Mouse (Mus musculus) layer of hippocampus, adult 2 months (tissue): ENCODE results near the gene Ccl5. TPM values are rescaled to one million over a fixed set of nuclear protein-coding genes. Genes with fewer than 3 reads are reported as not detected.

Experiments used
- DNase-seq, 2 experiments: peaks; one replicate each; pipeline ENCODE4 v3.0.0; 2022; ENCODE audit warnings: low spot score in 2 of 2
- H3K27ac ChIP-seq: fragments of 200-600 bp; 2 replicates; pipeline ENCODE4 v1.8.1; 2022
- H3K4me3 ChIP-seq: fragments of 200-600 bp; 2 replicates; pipeline ENCODE4 v1.8.1; 2022; ENCODE audit warnings: mild to moderate bottlenecking
- CTCF ChIP-seq: fragments of 200-600 bp; conservative IDR thresholded peaks from 2 replicates; pipeline ENCODE4 v1.8.1; 2022; ENCODE audit warnings: antibody characterized with exemption, mild to moderate bottlenecking, moderate library complexity
- total RNA-seq, 2 experiments: library from RNA; stranded (reverse); gene quantifications; 2 replicates each; pipeline ENCODE4 v1.2.3; 2021

The Ccl5 gene
- total RNA-seq, 2 experiments from 2014 or later, result not detected

DNA sequence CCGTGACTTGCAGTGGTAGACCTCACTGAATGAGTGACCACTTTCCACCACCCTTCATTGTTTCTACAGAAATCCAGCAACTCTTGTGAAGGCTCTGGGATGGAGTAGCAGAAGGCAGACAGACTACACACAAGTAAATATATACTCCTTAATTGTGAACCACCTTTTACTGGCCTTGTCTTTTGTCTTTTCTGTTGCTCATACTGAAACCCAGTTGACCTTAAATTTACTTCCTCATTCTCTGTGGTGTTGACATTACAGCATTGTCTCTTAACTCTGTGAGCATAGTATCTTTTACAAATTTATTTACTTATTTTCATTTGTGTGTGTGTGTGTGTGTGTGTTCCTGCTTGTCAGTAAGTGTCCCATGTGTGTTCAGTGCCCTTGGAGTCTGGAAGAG, 2.9 kb upstream of the Ccl5 start:
- DNase-seq, result no peak
- no peak for TF ChIP-seq CTCF
- no peak overlapping the region for H3K4me3 ChIP-seq
- no peak overlapping the region for H3K27ac ChIP-seq

DNA sequence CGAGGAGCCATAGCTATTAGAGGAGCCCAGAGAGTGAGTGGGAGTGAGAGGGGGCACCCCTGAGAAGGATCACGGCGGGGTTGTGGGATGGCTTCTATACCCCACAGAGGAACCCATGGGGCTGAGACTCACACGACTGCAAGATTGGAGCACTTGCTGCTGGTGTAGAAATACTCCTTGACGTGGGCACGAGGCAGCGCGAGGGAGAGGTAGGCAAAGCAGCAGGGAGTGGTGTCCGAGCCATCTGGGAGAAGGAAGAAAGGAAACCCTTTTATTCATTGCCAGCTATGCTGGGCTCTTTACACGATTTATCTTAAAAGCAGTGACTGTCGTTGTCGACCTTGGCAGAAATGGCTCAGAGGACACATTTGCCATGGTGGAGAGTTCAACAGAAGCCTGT, 1.3 kb downstream of the Ccl5 start:
- TF ChIP-seq CTCF, result no peak
- no peak for DNase-seq
- no peak overlapping the region for H3K27ac ChIP-seq
- H3K4me3 ChIP-seq, result no peak overlapping the region

DNA sequence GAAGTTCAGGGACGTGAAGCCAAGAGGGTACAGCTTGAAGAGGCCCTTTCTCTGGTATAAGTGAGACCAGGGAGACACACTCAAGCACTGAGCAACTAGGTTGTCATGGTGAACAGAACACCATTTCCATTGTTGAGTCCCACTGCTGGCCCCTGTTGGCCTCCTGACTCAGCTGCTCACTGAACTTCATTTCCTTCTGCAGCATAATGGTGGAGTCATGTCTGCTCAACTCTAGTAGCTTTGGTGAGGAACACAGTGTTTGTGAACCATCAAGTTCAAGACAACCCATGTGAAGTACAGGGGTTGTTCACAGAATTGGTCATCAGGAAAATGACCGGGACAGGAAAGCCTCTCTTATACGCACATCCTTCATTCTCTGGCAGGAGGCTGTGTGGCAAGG, 8.2 kb downstream of the Ccl5 start, which contains the start of gene Heatr9:
Gene Heatr9, minus strand, starts transcription at position 101 of the 400 bp plus-strand sequence.
- no peak for DNase-seq
- Histone ChIP-seq H3K4me3 (no peak within 1 kb of the TSS), H3K27ac (no peak within 1 kb of the TSS)
- TF ChIP-seq CTCF, result no peak

DNA sequence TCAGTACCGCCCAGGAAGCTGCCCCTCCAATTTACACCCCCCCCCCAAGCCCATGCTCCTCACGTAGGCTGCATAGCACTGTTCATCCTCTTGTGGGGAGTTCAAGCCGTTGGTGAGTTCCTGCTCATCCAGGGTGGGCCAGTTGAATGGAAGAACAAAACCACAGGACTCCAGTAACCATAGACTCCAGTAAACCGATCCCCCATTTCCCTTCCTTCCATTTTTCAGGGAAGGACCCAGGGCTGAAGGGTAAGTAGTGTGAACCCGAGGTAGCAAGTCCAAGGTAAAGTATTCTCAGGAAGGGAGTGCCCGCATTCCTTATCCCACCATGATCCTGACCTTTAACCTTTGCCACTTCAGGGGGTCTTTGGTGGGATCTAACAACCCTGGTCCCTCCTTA, 11.9 kb downstream of the Ccl5 start:
- Histone ChIP-seq H3K27ac (no peak overlapping the region), H3K4me3 (no peak overlapping the region)
- DNase-seq, result no peak
- TF ChIP-seq CTCF, result no peak

DNA sequence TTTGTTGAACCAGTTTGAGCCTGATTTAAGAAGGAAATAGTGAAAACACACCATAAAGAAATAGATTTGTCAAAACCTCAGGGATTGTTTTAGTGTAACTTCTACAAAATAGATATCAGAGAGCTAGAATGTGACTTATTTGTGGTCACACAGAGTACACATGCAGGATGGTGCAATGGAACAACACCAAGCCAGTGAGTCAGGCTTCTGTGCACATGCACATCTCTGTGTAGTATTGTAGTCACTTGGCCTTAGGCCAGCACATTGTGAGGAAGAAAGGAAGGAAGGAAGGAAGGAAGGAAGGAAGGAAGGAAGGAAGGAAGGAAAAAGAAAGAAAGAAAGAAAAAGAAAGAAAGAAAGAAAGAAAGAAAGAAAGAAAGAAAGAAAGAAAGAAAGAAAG, 13.2 kb downstream of the Ccl5 start:
- TF ChIP-seq CTCF, result no peak
- no peak overlapping the region for H3K4me3 ChIP-seq
- no peak for DNase-seq
- no peak overlapping the region for H3K27ac ChIP-seq

DNA sequence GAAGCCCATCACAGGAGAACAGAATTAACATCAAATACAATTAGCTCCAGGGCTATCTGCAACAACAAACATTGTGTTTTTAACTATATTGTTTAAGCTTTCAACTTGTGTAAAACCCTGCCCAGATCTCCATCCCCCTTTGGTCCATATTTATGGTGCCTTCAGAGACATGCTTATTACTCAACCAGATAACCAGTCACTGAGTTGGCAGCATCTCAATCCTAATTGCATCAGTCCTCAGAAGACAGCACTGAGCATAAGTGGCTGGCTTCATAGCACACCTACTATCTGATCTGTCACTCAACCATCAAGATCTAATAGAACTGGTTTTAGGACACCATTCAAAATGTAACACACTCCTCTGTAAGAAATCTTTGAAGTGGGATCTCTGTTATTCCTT, 20.8 kb downstream of the Ccl5 start:
- Histone ChIP-seq H3K27ac (no peak overlapping the region), H3K4me3 (no peak overlapping the region)
- no peak for DNase-seq
- no peak for TF ChIP-seq CTCF

DNA sequence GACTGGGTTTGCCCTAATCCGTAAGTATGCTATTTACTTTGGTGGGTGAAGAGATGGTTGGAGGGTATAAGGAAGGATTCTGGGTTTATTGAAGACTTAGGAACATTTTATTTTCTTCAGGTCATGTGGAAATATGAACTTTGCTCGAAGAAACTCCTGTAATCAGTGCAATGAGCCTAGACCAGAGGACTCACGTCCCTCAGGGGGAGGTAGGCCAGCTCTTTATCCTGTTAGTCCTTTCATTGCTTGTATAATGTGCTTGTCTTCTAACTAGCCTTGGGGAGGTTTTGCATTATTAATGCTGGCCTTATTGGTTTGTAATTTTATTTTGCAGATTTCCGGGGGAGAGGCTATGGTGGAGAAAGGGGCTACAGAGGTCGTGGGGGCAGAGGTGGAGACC, 26.0 kb downstream of the Ccl5 start:
- TF ChIP-seq CTCF, result no peak
- no peak for DNase-seq
- H3K27ac ChIP-seq, result no peak overlapping the region
- H3K4me3 ChIP-seq, result no peak overlapping the region

DNA sequence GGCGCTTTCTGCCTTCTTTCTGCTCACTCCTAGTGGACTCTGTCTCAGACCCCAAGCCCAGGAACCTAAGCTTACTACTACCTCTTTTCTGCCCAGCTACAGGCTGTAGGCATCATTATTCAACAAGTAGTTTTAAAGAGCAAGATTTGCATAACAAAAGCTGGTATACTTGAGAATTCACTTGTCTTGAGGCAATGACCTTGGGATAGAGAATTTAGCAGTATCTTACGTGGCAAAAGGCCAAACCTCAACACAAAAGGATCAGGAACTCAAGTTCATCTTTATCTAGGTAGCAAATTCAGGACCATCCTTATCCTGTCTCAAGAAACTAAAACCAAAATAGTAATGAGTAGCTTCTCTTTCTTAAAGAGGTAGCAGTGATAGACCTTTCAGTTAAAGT, 34.7 kb downstream of the Ccl5 start:
- no peak for TF ChIP-seq CTCF
- no peak overlapping the region for H3K27ac ChIP-seq
- H3K4me3 ChIP-seq, result no peak overlapping the region
- DNase-seq, result no peak

DNA sequence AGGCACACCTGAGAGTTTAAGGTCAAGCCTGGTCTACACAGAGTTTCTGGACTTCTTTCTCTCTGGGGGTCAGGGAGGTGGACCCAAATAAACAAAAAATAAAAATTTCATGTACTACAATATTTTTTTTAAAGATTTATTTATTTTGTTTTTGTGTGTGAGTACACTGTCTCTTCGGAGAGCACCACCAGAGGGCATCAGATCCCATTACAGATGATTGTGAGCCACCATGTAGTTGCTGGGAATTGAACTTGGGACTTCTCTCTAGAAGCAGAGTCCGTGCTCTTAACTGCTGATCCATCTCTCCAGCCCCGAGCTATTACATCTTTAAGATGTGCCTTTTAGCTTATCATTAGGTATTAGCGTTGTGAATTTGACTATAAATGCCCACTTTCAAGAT, 38.8 kb downstream of the Ccl5 start:
- TF ChIP-seq CTCF, result peak; percentile 72

More for the DNA sequence above, 38.8 kb downstream of the Ccl5 start:
- DNase-seq, result no peak
- Histone ChIP-seq H3K27ac (no peak overlapping the region), H3K4me3 (no peak overlapping the region)

Other genes starting within 250 kb of the Ccl5 start
- not detected for gene Slfn14, start 243.8 kb downstream of the Ccl5 start, total RNA-seq
- 100 to 1,000 TPM; 319 to 331 TPM for gene Ap2b1, start 231.5 kb downstream of the Ccl5 start, total RNA-seq
- gene Pex12, start 227.9 kb downstream of the Ccl5 start, total RNA-seq, result 10 to 100 TPM; 11.0 to 11.2 TPM
- 100 to 1,000 TPM; 229 to 234 TPM for gene Rasl10b, start 121.4 kb downstream of the Ccl5 start, total RNA-seq
- gene Gas2l2, start 101.1 kb downstream of the Ccl5 start, total RNA-seq, result under 1 TPM in 1 of 2 experiments, not detected in 1; 0.28 TPM
- gene 1700020L24Rik, start 92.8 kb downstream of the Ccl5 start, total RNA-seq, result not detected
- gene Mmp28, start 67.4 kb downstream of the Ccl5 start, total RNA-seq, result 1 to 10 TPM; 3.0 to 3.3 TPM
- 10 to 100 TPM; 81.2 to 93.6 TPM for gene Taf15, start 57.4 kb downstream of the Ccl5 start, total RNA-seq
- gene Heatr9, start 8.3 kb downstream of the Ccl5 start, total RNA-seq, result not detected
- 1 to 10 TPM; 4.5 to 4.8 TPM for gene Ccl9, start 48.1 kb upstream of the Ccl5 start, total RNA-seq
- 1 to 10 TPM; 1.1 to 1.4 TPM for gene Ccl6, start 62.6 kb upstream of the Ccl5 start, total RNA-seq
- gene Rpl9-ps1, start 115.1 kb upstream of the Ccl5 start, total RNA-seq, result not detected
- gene Ccl3, start 118.8 kb upstream of the Ccl5 start, total RNA-seq, result not detected
- gene Ccl4, start 132.1 kb upstream of the Ccl5 start, total RNA-seq, result not detected
- gene Wfdc17, start 173.5 kb upstream of the Ccl5 start, total RNA-seq, result not detected
- gene Wfdc18, start 178.5 kb upstream of the Ccl5 start, total RNA-seq, result 1 to 10 TPM in 1 of 2 experiments, not detected in 1; 1.1 TPM
- not detected for gene Wfdc21, start 216.4 kb upstream of the Ccl5 start, total RNA-seq
- 10 to 100 TPM; 17.3 to 18.9 TPM for gene Heatr6, start 223.2 kb upstream of the Ccl5 start, total RNA-seq